Mouse (Mus musculus): Measurements from ENCODE around the gene Rnf215. TPM values are rescaled to one million over a fixed set of nuclear protein-coding genes. Genes with fewer than 3 reads are reported as not detected.
"Not testable (repeated sequence)": the region's sequence is repeated elsewhere in the genome, so short reads cannot be mapped to it uniquely, and the experiment has no call there.

The Rnf215 gene
- polyA plus RNA-seq, 1 experiment from 2014 or later: 23.3 TPM

DNA sequence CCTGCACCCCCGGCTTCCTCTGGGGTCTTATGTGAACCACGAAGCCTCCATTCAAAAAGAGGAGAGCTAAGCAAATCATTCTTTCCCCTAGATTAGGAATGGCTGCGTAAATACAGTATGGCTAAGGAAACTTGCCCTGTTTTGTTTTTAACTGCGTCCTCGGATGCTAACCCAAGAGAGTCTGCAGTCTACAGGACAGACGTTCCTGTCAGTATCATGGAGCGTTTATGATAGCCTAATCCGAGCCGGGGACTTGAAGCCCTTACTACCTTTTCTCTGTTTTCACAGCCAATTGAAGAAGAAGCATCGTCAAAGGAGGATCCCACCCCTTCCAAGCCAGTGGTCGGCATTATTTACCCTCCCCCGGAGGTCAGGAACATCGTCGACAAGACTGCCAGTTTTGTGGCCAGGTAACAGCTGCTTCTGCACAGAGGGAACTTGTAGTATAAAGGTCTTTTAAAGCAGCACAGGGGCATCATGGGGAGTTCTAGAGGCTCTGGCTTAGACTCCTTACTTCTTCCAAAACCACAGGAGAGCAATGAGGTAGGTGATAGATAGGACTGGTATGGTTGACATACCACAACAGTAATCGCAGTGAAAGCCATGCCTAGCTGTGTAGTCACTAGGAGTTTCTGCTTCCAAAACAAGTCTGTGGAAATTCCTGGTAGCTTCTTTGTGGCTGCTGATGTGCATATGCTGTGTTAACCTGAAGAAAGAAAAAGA, 25.9 kb downstream of the Rnf215 start:
- Histone ChIP-seq H3K27me3 (ENCODE audit: low read depth, poor library complexity, severe bottlenecking) (no peaks in the 10 kb centered on the region), H3K27ac (peak overlapping the region; percentile 95), H3K4me3 (peak overlapping the region; percentile 85), H3K36me3 (peaks cover 48% of the 10 kb centered on the region), H3K4me1 (peaks cover 39% of the 10 kb centered on the region), H3K9me3 (replicated peaks) (no peaks in the 10 kb centered on the region)
- DNase-seq (ENCODE audit: low spot score): no peak
- WGBS: 11% methylated on average over 15 of the region's 15 CpGs

DNA sequence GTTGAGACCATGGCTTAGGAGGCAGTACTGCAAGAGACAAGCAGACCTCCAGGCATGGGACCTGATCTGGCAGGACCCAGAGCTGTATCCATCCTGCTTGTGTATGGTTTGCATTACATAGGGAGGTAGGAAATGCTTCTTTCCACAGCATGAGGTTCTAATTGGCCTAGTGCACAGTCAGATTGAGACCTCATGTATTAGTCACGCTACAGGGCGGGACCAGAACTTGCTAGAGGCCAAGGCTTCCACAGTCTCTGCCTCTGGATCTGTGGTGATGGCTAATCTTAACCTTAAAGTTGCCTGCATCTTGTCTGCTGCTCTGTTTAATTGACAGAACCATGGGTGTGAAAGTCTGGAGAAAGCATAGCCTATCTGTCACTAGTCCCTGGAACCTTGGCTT, 29.7 kb downstream of the Rnf215 start:
- no peak for DNase-seq (ENCODE audit: low spot score)
- Histone ChIP-seq H3K9me3 (replicated peaks) (no peaks in the 10 kb centered on the region), H3K36me3 (peaks cover 86% of the 10 kb centered on the region), H3K4me1 (peaks cover 27% of the 10 kb centered on the region), H3K27me3 (ENCODE audit: low read depth, poor library complexity, severe bottlenecking) (no peaks in the 10 kb centered on the region), H3K27ac (no peak overlapping the region), H3K4me3 (no peak overlapping the region)
- WGBS: 79% methylated on average over 2 of the region's 2 CpGs

DNA sequence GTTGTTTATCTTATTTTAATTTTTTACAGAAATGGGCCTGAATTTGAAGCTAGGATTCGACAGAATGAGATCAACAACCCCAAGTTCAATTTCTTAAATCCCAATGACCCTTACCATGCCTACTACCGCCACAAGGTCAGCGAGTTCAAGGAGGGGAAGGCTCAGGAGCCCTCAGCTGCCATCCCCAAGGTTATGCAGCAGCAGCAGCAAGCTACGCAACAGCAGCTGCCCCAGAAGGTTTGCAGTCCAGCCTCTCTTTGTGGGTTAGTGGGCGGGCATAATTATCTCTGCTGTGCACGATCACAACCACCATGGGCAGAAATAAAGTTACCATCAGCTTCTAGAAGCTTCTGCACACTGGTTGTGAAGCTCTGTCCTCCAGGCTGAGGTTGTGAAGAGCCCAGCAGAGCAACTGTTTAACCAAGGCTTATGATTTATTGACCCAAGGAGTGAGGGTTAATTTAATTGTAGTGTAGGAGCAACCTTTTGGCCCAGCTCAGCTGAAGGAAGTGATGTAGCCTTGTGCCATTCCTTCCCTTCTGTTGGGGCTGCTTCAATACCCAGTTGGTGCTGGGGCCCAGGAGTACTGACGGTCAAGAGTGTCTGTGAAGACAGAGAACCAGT, 31.6 kb downstream of the Rnf215 start:
- H3K27me3 ChIP-seq (ENCODE audit: low read depth, poor library complexity, severe bottlenecking): no peaks in the 10 kb centered on the region
- peaks cover 17% of the 10 kb centered on the region for H3K4me1 ChIP-seq
- WGBS: 87% methylated on average over 7 of the region's 7 CpGs
- H3K27ac ChIP-seq: no peak overlapping the region
- peaks cover 99% of the 10 kb centered on the region for H3K36me3 ChIP-seq
- H3K4me3 ChIP-seq: no peak overlapping the region
- no peaks in the 10 kb centered on the region for H3K9me3 ChIP-seq (replicated peaks)
- DNase-seq (ENCODE audit: low spot score): no peak

DNA sequence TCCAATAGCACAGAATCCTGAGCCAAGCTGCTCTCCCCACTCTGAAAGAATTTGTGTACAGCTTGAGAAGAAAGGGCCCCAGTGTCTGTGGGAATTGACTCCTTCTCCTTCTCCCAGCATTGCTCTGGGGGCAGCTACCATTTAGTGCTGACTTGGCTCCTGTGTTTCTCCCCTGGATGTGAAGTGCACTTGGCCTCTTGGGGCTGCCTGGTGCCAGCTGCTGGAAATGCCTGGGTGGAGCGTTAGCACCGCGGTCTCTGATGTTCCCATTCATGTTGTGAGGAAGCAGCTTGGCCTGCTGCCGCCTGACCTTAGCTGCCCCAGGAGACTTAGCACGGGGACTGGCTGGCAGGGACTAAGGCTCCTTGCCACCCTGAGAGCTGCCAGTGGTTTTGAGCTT, 39.6 kb downstream of the Rnf215 start:
- DNase-seq (ENCODE audit: low spot score): no peak
- Histone ChIP-seq H3K4me1 (no peaks in the 10 kb centered on the region), H3K36me3 (peaks cover 100% of the 10 kb centered on the region), H3K27me3 (ENCODE audit: low read depth, poor library complexity, severe bottlenecking) (no peaks in the 10 kb centered on the region), H3K4me3 (no peak overlapping the region), H3K9me3 (replicated peaks) (no peaks in the 10 kb centered on the region), H3K27ac (no peak overlapping the region)
- 93% methylated on average over 5 of the region's 5 CpGs for WGBS

DNA sequence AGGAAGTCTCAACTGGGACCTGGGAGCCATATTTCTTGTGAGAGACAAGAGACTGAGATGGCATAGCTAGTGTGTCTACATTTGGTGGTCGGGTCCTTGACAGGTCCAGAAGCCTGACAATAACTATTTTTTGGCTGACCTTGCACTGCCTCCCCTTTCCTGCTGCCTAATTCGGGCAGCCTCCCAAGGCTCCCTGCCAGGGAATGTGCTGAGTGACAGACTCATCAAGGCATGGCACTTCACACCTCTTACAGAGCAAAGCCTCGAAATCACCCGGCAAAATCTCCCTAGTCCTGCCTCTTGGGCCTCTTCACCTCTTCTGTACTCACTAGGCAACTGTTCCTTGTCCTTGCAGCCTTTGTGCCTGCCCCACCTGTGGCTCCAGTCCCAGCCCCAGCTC, 42.7 kb downstream of the Rnf215 start:
- Histone ChIP-seq H3K4me1 (no peaks in the 10 kb centered on the region), H3K27me3 (ENCODE audit: low read depth, poor library complexity, severe bottlenecking) (no peaks in the 10 kb centered on the region), H3K27ac (no peak overlapping the region), H3K4me3 (no peak overlapping the region), H3K36me3 (peaks cover 100% of the 10 kb centered on the region), H3K9me3 (replicated peaks) (no peaks in the 10 kb centered on the region)
- DNase-seq (ENCODE audit: low spot score): no peak
- WGBS: 86% methylated on average over 4 of the region's 4 CpGs

DNA sequence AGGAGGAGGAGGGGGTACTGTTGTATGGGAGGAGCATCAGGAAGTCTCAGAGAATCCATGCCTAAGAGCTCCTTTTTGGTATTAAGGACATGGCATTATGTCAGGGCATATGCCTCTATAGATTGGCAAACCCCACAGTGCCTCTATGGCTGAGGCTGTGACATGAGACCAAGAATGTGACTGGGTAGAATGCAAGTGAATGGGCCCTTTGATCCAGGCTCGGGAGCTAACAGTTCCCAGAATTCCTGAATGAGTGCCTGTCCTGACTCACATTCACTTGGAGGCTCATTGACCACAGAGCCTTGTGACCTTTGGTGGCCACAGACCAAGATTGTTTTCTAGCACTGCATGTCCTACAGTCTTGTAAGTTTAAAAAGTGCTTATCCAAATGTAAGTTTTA, 47.1 kb downstream of the Rnf215 start:
- no peak for DNase-seq (ENCODE audit: low spot score)
- H3K4me3 ChIP-seq: no peak overlapping the region
- WGBS: 26% methylated on average over 1 of the region's 1 CpGs
- peaks cover under 1% of the 10 kb centered on the region; the same call in 1 of the 2 replicates for H3K4me1 ChIP-seq
- no peaks in the 10 kb centered on the region for H3K27me3 ChIP-seq (ENCODE audit: low read depth, poor library complexity, severe bottlenecking)
- no peaks in the 10 kb centered on the region for H3K9me3 ChIP-seq (replicated peaks)
- H3K36me3 ChIP-seq: peaks cover 67% of the 10 kb centered on the region
- H3K27ac ChIP-seq: no peak overlapping the region

DNA sequence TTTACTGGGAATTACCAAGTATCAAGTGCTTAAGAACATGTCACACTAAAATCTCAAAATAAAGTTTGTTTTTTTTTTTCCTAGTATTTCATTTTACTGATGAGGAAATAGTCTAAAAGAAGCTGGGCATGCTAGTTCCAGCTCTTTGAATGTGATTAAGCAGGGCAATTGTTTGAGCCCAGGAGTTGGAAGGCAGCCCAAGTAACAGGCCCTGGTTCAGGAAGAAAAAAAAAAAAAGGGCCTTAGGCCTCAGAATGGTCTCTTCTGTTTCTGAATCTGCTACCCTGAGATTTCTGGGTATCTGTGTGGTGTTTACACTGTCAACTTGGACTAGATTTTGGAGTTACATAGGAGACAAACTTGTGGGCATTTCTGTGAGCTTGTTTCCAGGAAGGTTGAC, 48.5 kb downstream of the Rnf215 start:
- H3K27me3 ChIP-seq (ENCODE audit: low read depth, poor library complexity, severe bottlenecking): 0 out of 2 replicates have a peak, but pooled peaks cover 6% of the 10 kb centered on the region
- peaks cover 10% of the 10 kb centered on the region for H3K4me1 ChIP-seq
- no peak overlapping the region for H3K27ac ChIP-seq
- peaks cover 53% of the 10 kb centered on the region for H3K36me3 ChIP-seq
- no peaks in the 10 kb centered on the region for H3K9me3 ChIP-seq (replicated peaks)
- H3K4me3 ChIP-seq: no peak overlapping the region
- DNase-seq (ENCODE audit: low spot score): no peak

DNA sequence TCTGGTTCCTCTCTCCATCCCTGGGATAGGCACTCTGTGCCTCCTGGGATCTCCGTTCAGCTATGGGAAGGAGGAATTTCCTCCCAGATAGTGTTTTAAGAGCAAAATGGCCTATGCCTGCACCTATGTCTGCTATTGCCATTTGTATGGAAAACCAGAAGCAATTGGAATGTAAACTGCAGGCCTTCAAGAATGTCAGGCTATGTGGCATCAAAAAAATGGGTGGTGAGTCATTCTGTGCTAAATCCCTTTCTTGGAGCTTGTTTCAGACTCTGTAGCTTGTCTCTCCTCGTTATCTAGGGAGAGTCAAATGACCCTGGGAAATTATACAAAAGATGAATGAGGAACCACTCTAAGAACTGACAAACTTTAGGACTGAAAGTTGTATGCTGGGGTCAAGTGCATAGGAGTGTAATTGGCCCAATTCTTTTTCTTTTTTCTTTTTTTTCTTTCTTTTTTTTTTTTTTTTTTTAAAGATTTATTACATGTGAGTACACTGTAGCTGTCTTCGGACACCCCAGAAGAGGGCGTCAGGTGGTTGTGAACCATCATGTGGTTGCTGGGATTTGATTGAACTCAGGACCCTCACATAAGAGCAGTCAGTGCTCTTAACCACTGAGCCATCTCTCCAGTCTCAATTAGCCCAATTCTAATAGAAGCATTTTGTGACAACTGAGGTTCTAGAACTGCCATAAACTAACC, 49.4 kb downstream of the Rnf215 start:
- Histone ChIP-seq H3K36me3 (peaks cover 44% of the 10 kb centered on the region), H3K27ac (no peak overlapping the region), H3K27me3 (ENCODE audit: low read depth, poor library complexity, severe bottlenecking) (0 out of 2 replicates have a peak, but pooled peaks cover 6% of the 10 kb centered on the region), H3K4me1 (peaks cover 10% of the 10 kb centered on the region), H3K9me3 (replicated peaks) (no peaks in the 10 kb centered on the region), H3K4me3 (no peak overlapping the region)
- no peak for DNase-seq (ENCODE audit: low spot score)
- 71% methylated on average over 4 of the region's 4 CpGs for WGBS

DNA sequence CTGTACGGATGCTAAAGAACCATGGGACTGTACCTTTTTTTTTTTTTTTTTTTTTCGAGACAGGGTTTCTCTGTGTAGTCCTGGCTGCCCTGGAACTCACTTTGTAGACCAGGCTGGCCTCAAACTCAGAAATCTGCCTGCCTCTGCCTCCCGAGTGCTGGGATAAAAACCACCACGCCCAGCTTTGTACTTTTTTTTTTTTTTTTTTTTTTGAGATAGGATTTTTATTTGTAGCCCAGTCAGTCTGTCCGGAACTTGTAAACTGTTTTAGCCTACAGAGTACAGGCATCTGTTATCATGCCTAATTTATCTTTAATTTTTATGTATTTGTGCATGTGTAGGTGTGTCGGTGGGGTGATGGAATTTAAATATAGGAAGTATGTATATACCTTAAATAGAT, 50.5 kb downstream of the Rnf215 start:
- not testable (repeated sequence) for DNase-seq (ENCODE audit: low spot score); H3K9me3 ChIP-seq (replicated peaks); H3K27ac ChIP-seq; H3K27me3 ChIP-seq (ENCODE audit: low read depth, poor library complexity, severe bottlenecking); H3K4me3 ChIP-seq
- Histone ChIP-seq H3K36me3 (peaks cover 33% of the 10 kb centered on the region), H3K4me1 (peaks cover 14% of the 10 kb centered on the region)
- WGBS: 88% methylated on average over 6 of the region's 6 CpGs

DNA sequence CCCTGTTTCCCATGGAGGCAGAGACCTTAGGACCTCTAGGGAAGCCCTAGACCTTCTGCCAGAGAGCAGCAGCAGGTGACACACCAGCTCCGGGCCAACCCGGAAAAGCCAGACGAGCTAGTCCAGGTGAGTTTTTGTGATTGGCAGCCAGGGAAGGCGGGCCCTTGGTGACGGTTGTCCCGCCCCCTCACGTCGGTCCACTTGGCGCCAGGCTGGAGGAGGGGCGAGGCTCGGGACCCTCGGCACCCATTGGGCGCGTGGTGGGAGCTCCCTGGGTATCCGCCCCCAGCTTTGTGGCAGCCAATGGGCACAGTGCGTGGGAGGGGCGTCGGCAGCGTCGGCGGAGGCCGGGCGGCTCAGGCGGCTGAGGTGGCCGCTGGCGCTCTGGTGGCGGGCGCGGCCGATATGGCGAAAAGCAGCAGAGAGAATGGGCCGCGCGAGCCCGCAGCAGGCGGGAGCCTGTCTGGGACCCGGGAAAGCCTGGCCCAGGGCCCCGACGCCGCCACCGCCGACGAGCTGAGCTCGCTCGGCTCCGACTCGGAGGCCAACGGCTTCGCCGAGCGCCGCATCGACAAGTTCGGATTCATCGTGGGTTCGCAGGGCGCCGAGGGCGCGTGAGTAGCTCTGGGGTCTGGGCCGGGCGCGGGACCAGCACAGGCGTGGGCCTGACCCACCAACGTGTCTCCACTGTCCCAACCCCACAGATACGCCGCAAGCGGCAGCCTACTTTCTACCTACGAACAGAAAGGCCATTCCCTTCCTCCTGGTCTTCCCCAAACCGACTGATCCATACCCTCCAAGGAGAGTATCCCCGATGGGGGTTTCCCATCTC, 51.7 kb downstream of the Rnf215 start, which contains the start of gene Tbc1d10a:
Gene Tbc1d10a, plus strand, starts transcription at position 304 of the 832 bp plus-strand sequence.
- peak; percentile 97 for DNase-seq (ENCODE audit: low spot score)
- Histone ChIP-seq H3K9me3 (replicated peaks) (no peaks in the 10 kb centered on the region), H3K4me3 (peak within 1 kb of the TSS; percentile 91), H3K27ac (peak within 1 kb of the TSS; percentile 91), H3K27me3 (ENCODE audit: low read depth, poor library complexity, severe bottlenecking) (0 out of 2 replicates have a peak, but pooled peaks cover 6% of the 10 kb centered on the region), H3K4me1 (peaks cover 26% of the 10 kb centered on the region), H3K36me3 (peaks cover 21% of the 10 kb centered on the region)
- under 1% methylated on average over 71 of the region's 71 CpGs for WGBS

DNA sequence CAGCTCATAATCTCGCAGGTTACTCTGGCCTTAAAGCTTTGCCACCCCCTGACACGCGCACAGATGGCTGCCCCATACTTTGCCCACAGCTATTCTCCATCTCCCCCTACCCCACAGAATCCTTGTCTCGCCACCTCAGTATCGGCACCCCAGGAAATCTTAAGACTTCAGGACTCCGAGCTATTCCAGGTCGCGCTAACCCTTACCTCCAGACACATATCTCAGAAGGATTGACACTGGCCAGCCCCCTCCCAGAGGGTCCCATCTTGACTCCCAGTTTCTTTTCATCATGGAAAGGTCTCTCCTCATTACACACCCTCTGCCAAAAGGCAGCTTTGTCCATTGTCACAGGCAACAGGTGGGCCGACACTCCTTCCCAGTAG, 52.3 kb downstream of the Rnf215 start:
- no peak for DNase-seq (ENCODE audit: low spot score)
- 0 out of 2 replicates have a peak, but pooled peaks cover 6% of the 10 kb centered on the region for H3K27me3 ChIP-seq (ENCODE audit: low read depth, poor library complexity, severe bottlenecking)

DNA sequence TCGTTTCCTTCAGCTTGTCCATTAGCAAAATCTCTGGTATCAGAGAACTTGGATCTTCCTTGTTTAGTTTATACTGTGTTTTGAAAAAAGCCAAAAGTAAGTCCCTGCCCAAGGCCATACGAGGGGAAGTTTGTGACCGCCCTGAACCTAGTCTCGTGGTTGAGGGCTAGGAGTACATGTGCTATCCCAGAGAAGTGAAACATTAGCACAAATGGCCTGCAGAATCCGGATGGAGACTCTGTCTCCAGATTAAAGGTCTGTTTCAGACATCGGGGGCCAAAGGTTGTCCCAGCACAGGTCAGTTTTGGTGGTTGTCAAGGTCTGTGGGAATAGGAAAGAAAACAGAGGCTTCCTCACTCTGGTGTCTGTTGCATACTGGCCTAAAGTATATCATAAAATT, 54.2 kb downstream of the Rnf215 start:
- Histone ChIP-seq H3K27ac (no peak overlapping the region), H3K4me1 (peaks cover 34% of the 10 kb centered on the region), H3K4me3 (no peak overlapping the region), H3K36me3 (no peaks in the 10 kb centered on the region), H3K9me3 (replicated peaks) (no peaks in the 10 kb centered on the region), H3K27me3 (ENCODE audit: low read depth, poor library complexity, severe bottlenecking) (0 out of 2 replicates have a peak, but pooled peaks cover 6% of the 10 kb centered on the region)
- DNase-seq (ENCODE audit: low spot score): no peak
- 89% methylated on average over 6 of the region's 6 CpGs for WGBS

More for the DNA sequence above, 52.3 kb downstream of the Rnf215 start:
- H3K36me3 ChIP-seq: peaks cover 15% of the 10 kb centered on the region
- WGBS: 16% methylated on average over 9 of the region's 9 CpGs
- peaks cover 32% of the 10 kb centered on the region for H3K4me1 ChIP-seq
- no peaks in the 10 kb centered on the region for H3K9me3 ChIP-seq (replicated peaks)
- peak overlapping the region; percentile 91 for H3K4me3 ChIP-seq
- H3K27ac ChIP-seq: peak overlapping the region; percentile 91

Measured in limb, embryonic 10.5 days (tissue).